Mouse (Mus musculus) thymus, adult 2 months (tissue): ENCODE results near the gene Vmn2r26. TPM values are rescaled to one million over a fixed set of nuclear protein-coding genes. Genes with fewer than 3 reads are reported as not detected.
"Not testable (repeated sequence)": the region's sequence is repeated elsewhere in the genome, so short reads cannot be mapped to it uniquely, and the experiment has no call there.

Experiments used
- DNase-seq: peaks from one replicate; pipeline ENCODE4 v3.0.0; 2021
- H3K27ac ChIP-seq: fragments of 200-500 bp; 2 replicates; pipeline ENCODE4 v1.5.1; 2012; ENCODE audit warnings: low read length, control low read depth; ENCODE audit not compliant: control insufficient read depth, insufficient read depth
- H3K27me3 ChIP-seq: fragments of 200-500 bp; 2 replicates; pipeline ENCODE4 v1.6.1; 2012; ENCODE audit warnings: mild to moderate bottlenecking, low read length, moderate library complexity, mixed read lengths; ENCODE audit not compliant: control insufficient read depth, insufficient read depth
- H3K36me3 ChIP-seq: fragments of 200-500 bp; 2 replicates; pipeline ENCODE4 v1.6.1; 2012; ENCODE audit warnings: mild to moderate bottlenecking, low read length, moderate library complexity; ENCODE audit not compliant: control insufficient read depth, insufficient read depth
- H3K4me1 ChIP-seq: fragments of 200-500 bp; replicated peaks from 2 replicates; pipeline ENCODE4 v1.6.1; 2012; ENCODE audit warnings: low read length; ENCODE audit not compliant: control insufficient read depth, insufficient read depth
- H3K4me3 ChIP-seq: fragments of 200-500 bp; 2 replicates; pipeline ENCODE4 v1.5.1; 2012; ENCODE audit warnings: mild to moderate bottlenecking, low read length, control low read depth, moderate library complexity; ENCODE audit not compliant: control insufficient read depth, insufficient read depth
- CTCF ChIP-seq: fragments of 200-500 bp; IDR thresholded peaks from 2 replicates; pipeline ENCODE4 v1.5.1; 2012; ENCODE audit warnings: mild to moderate bottlenecking, control low read depth, low read length, moderate library complexity, borderline replicate concordance; ENCODE audit not compliant: control insufficient read depth, poor library complexity, insufficient read depth; ENCODE audit errors: extremely low read depth
- POLR2A ChIP-seq: fragments of 200-500 bp; IDR thresholded peaks from 2 replicates; pipeline ENCODE4 v1.6.1; 2012; ENCODE audit warnings: mild to moderate bottlenecking, low read length, control low read depth, moderate library complexity; ENCODE audit not compliant: control insufficient read depth, poor library complexity, insufficient read depth; ENCODE audit errors: extremely low read depth
- WGBS: fragments of 180-500 bp; shearing (Covaris S2); methylation state at CpG from one replicate; pipeline ENCODE4 v1.1.7; 2018; 5-methylcytosine and 5-hydroxymethylcytosine counted together
- polyA plus RNA-seq: library from polyadenylated mRNA; depleted of rRNA; stranded (reverse); fragments of >200 nt; gene quantifications from 2 replicates; pipeline ENCODE4 v1.2.3, GENCODE M21; 2012; rRNA removed

Vmn2r26 gene
- polyA plus RNA-seq = 0.01 TPM in 1 of 2 replicates, not detected in the other

GRCm38 (mm10) chr6:124024268-124024667 lies at the start of gene Vmn2r26:
Gene Vmn2r26, plus strand, starts transcription at chr6:124024568.
- H3K36me3 ChIP-seq, DNase-seq, H3K4me3 ChIP-seq, H3K27me3 ChIP-seq, H3K27ac ChIP-seq, H3K4me1 ChIP-seq: not testable (repeated sequence)
- 76% methylated on average over 1 of the region's 1 CpGs for WGBS

- TF ChIP-seq CTCF (no peak), POLR2A (no peak)
- H3K4me3 ChIP-seq = no peak overlapping the region
- no peak for DNase-seq
- WGBS = 76% methylated on average over 1 of the region's 1 CpGs
- no peaks in the 10 kb centered on the region for H3K36me3 ChIP-seq
- no peak overlapping the region for H3K27ac ChIP-seq
- H3K4me1 ChIP-seq = no peaks in the 10 kb centered on the region
- no peaks in the 10 kb centered on the region for H3K27me3 ChIP-seq
These were observed 3.5 kb upstream of the Vmn2r26 start for GRCm38 (mm10) chr6:124020841-124021240.

- TF ChIP-seq CTCF = no peak
- TF ChIP-seq POLR2A = no peak
- no peaks in the 10 kb centered on the region for H3K4me1 ChIP-seq
- no peaks in the 10 kb centered on the region for H3K27me3 ChIP-seq
- H3K27ac ChIP-seq = no peak overlapping the region
- DNase-seq = no peak
- H3K36me3 ChIP-seq = no peaks in the 10 kb centered on the region
- H3K4me3 ChIP-seq = no peak overlapping the region
These were observed 24.0 kb downstream of the Vmn2r26 start for GRCm38 (mm10) chr6:124048388-124048787.

DNA sequence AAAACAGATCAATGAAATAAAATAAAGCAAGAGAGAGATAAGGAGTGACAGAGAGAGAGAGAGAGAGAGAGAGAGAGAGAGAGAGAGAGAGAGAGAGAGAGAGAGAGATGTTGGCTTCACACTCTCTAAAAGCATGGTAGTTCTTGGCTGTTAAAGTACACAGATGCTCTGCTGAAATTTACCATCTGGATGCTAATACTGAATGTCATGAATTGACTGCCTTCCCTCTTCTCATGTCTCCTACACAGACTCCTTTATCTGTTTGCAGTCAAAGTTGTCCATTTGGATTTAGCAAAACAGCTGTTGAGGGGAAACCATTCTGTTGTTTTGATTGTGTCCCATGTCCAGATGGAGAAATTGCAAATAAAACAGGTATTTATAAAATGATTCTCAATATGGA lies 29.2 kb downstream of the Vmn2r26 start:
- H3K36me3 ChIP-seq, H3K27me3 ChIP-seq, DNase-seq, H3K27ac ChIP-seq, H3K4me3 ChIP-seq, H3K4me1 ChIP-seq: not testable (repeated sequence)

DNA sequence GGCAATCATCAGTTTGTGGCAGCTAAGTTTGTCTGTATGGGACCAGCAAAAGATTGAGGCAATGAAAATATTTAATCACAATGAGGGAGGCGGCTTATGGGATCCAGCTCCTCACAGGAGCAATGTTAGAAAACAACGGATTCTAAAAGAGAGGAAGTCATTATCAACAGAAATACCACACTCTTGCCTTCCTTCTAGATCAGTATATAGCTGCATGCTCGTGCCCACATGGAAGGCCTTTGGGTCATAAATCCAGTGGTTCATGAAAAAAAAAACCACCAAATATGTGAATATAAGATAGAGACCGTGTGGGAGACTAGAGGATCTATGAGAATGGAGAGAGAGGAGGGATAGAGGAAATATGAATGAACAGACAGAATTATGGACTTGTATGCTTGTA lies 78.0 kb downstream of the Vmn2r26 start:
- no peak overlapping the region for H3K27ac ChIP-seq
- H3K4me1 ChIP-seq = no peaks in the 10 kb centered on the region
- no peaks in the 10 kb centered on the region for H3K36me3 ChIP-seq
- H3K27me3 ChIP-seq = no peaks in the 10 kb centered on the region
- WGBS = 32% methylated on average over 4 of the region's 4 CpGs
- TF ChIP-seq CTCF = no peak
- TF ChIP-seq POLR2A = no peak
- H3K4me3 ChIP-seq = no peak overlapping the region
- DNase-seq = no peak

Other genes starting within 250 kb of the Vmn2r26 start
- not detected in 2 replicates for gene Vmn2r24, start 245.7 kb upstream of the Vmn2r26 start, polyA plus RNA-seq
- not detected in 2 replicates for gene Vmn2r25, start 171.1 kb upstream of the Vmn2r26 start, polyA plus RNA-seq
- not detected in 2 replicates for gene Vmn2r27, start 207.3 kb downstream of the Vmn2r26 start, polyA plus RNA-seq